Mouse (Mus musculus): ENCODE data around the gene Pinlyp. TPM values are rescaled to one million over a fixed set of nuclear protein-coding genes. Genes with fewer than 3 reads are reported as not detected.
A peak's percentile ranks its signal among the peaks of the same experiment; 100 is the strongest.
"Not testable (repeated sequence)": the region's sequence is repeated elsewhere in the genome, so short reads cannot be mapped to it uniquely, and the experiment has no call there.

The Pinlyp gene
- polyA plus RNA-seq, 1 experiment, result not detected

- no peak for TF ChIP-seq CTCF (IDR thresholded peaks at IDR 0.05; ENCODE audit: extremely low read depth, insufficient read length, insufficient replicate concordance, low read depth, low read length)
- no peak for TF ChIP-seq POLR2A (IDR thresholded peaks at IDR 0.05; ENCODE audit: low read depth, low read length)
- H3K27ac ChIP-seq (ENCODE audit: insufficient read depth, low read depth, low read length), result no peak overlapping the region
- no peak overlapping the region for H3K4me3 ChIP-seq (ENCODE audit: low read depth, low read length)
- H3K36me3 ChIP-seq (ENCODE audit: control insufficient read depth, insufficient read depth, low read length), result no peaks in the 10 kb centered on the region
- WGBS, result 69% methylated on average over 5 of the region's 5 CpGs
- H3K27me3 ChIP-seq (ENCODE audit: control insufficient read depth, insufficient read depth, low read length), result no peaks in the 10 kb centered on the region
- no peaks in the 10 kb centered on the region for H3K4me1 ChIP-seq (ENCODE audit: control insufficient read depth, insufficient read depth, insufficient read length, low read length)
Observed at GRCm38 (mm10) chr7:24517077-24517476, 28.8 kb downstream of the Pinlyp start.

GRCm38 (mm10) chr7:24516319-24516718, 29.6 kb downstream of the Pinlyp start:
- not testable (repeated sequence) for H3K4me3 ChIP-seq (ENCODE audit: low read depth, low read length); H3K36me3 ChIP-seq (ENCODE audit: control insufficient read depth, insufficient read depth, low read length); H3K27me3 ChIP-seq (ENCODE audit: control insufficient read depth, insufficient read depth, low read length); H3K27ac ChIP-seq (ENCODE audit: insufficient read depth, low read depth, low read length); H3K4me1 ChIP-seq (ENCODE audit: control insufficient read depth, insufficient read depth, insufficient read length, low read length)
- WGBS, result 79% methylated on average over 8 of the region's 8 CpGs

GRCm38 (mm10) chr7:24512355-24512754, 33.6 kb downstream of the Pinlyp start, which contains the start of gene AC161166.1:
TSS of gene AC161166.1 (minus strand) at chr7:24512455.
- Histone ChIP-seq H3K27ac (ENCODE audit: insufficient read depth, low read depth, low read length) (no peak within 1 kb of the TSS), H3K27me3 (ENCODE audit: control insufficient read depth, insufficient read depth, low read length) (no peaks in the 10 kb centered on the region), H3K36me3 (ENCODE audit: control insufficient read depth, insufficient read depth, low read length) (no peaks in the 10 kb centered on the region), H3K4me3 (ENCODE audit: low read depth, low read length) (no peak within 1 kb of the TSS), H3K4me1 (ENCODE audit: control insufficient read depth, insufficient read depth, insufficient read length, low read length) (peaks cover 2% of the 10 kb centered on the region)
- WGBS, result 97% methylated on average over 7 of the region's 7 CpGs
- TF ChIP-seq CTCF (IDR thresholded peaks at IDR 0.05; ENCODE audit: extremely low read depth, insufficient read length, insufficient replicate concordance, low read depth, low read length) (no peak), POLR2A (IDR thresholded peaks at IDR 0.05; ENCODE audit: low read depth, low read length) (no peak)

- no peaks in the 10 kb centered on the region for H3K36me3 ChIP-seq (ENCODE audit: control insufficient read depth, insufficient read depth, low read length)
- H3K27me3 ChIP-seq (ENCODE audit: control insufficient read depth, insufficient read depth, low read length), result 0 out of 2 replicates have a peak, but pooled peaks cover 3% of the 10 kb centered on the region
- H3K4me3 ChIP-seq (ENCODE audit: low read depth, low read length), result peak overlapping the region; percentile 98
- no peak for TF ChIP-seq CTCF (IDR thresholded peaks at IDR 0.05; ENCODE audit: extremely low read depth, insufficient read length, insufficient replicate concordance, low read depth, low read length)
- TF ChIP-seq POLR2A (IDR thresholded peaks at IDR 0.05; ENCODE audit: low read depth, low read length), result no peak
- H3K4me1 ChIP-seq (ENCODE audit: control insufficient read depth, insufficient read depth, insufficient read length, low read length), result peaks cover 2% of the 10 kb centered on the region
- under 1% methylated on average over 20 of the region's 20 CpGs for WGBS
- peak overlapping the region; percentile 46; the same call in 1 of the 2 replicates for H3K27ac ChIP-seq (ENCODE audit: insufficient read depth, low read depth, low read length)
Observed at GRCm38 (mm10) chr7:24507726-24508114, 38.2 kb downstream of the Pinlyp start.

- H3K36me3 ChIP-seq (ENCODE audit: control insufficient read depth, insufficient read depth, low read length), result no peaks in the 10 kb centered on the region
- WGBS, result 1% methylated on average over 84 of the region's 84 CpGs
- peak within 1 kb of the TSS; percentile 98 for H3K4me3 ChIP-seq (ENCODE audit: low read depth, low read length)
- TF ChIP-seq CTCF (IDR thresholded peaks at IDR 0.05; ENCODE audit: extremely low read depth, insufficient read length, insufficient replicate concordance, low read depth, low read length) (no peak), POLR2A (IDR thresholded peaks at IDR 0.05; ENCODE audit: low read depth, low read length) (peak; percentile 42; the same call in 1 of the 2 replicates)
- peaks cover 2% of the 10 kb centered on the region for H3K4me1 ChIP-seq (ENCODE audit: control insufficient read depth, insufficient read depth, insufficient read length, low read length)
- H3K27me3 ChIP-seq (ENCODE audit: control insufficient read depth, insufficient read depth, low read length), result peaks cover 8% of the 10 kb centered on the region; the same call in 1 of the 2 replicates
- H3K27ac ChIP-seq (ENCODE audit: insufficient read depth, low read depth, low read length), result peak within 1 kb of the TSS; percentile 85
Observed at GRCm38 (mm10) chr7:24506838-24507725, 38.8 kb downstream of the Pinlyp start, which contains the start of gene Zfp428. TSS of gene Zfp428 (plus strand) at chr7:24507006.

GRCm38 (mm10) chr7:24506476-24506837, 39.5 kb downstream of the Pinlyp start:
- Histone ChIP-seq H3K4me1 (ENCODE audit: control insufficient read depth, insufficient read depth, insufficient read length, low read length) (peaks cover 2% of the 10 kb centered on the region), H3K4me3 (ENCODE audit: low read depth, low read length) (peak overlapping the region; percentile 98), H3K27me3 (ENCODE audit: control insufficient read depth, insufficient read depth, low read length) (peaks cover 13% of the 10 kb centered on the region; the same call in 1 of the 2 replicates), H3K27ac (ENCODE audit: insufficient read depth, low read depth, low read length) (no peak overlapping the region), H3K36me3 (ENCODE audit: control insufficient read depth, insufficient read depth, low read length) (no peaks in the 10 kb centered on the region)
- TF ChIP-seq CTCF (IDR thresholded peaks at IDR 0.05; ENCODE audit: extremely low read depth, insufficient read length, insufficient replicate concordance, low read depth, low read length) (no peak), POLR2A (IDR thresholded peaks at IDR 0.05; ENCODE audit: low read depth, low read length) (no peak)
- WGBS, result 2% methylated on average over 12 of the region's 12 CpGs

- H3K27ac ChIP-seq (ENCODE audit: insufficient read depth, low read depth, low read length), result no peak overlapping the region
- no peak overlapping the region for H3K4me3 ChIP-seq (ENCODE audit: low read depth, low read length)
- TF ChIP-seq CTCF (IDR thresholded peaks at IDR 0.05; ENCODE audit: extremely low read depth, insufficient read length, insufficient replicate concordance, low read depth, low read length), result no peak
- TF ChIP-seq POLR2A (IDR thresholded peaks at IDR 0.05; ENCODE audit: low read depth, low read length), result no peak
- H3K27me3 ChIP-seq (ENCODE audit: control insufficient read depth, insufficient read depth, low read length), result peaks cover 14% of the 10 kb centered on the region; the same call in 1 of the 2 replicates
- no peaks in the 10 kb centered on the region for H3K36me3 ChIP-seq (ENCODE audit: control insufficient read depth, insufficient read depth, low read length)
- H3K4me1 ChIP-seq (ENCODE audit: control insufficient read depth, insufficient read depth, insufficient read length, low read length), result no peaks in the 10 kb centered on the region; the same call in none of the 2 replicates
- 15% methylated on average over 3 of the region's 3 CpGs for WGBS
Observed at GRCm38 (mm10) chr7:24506065-24506459, 39.9 kb downstream of the Pinlyp start.
